Mouse (Mus musculus): Measurements from ENCODE around the gene Ivns1abp. TPM values are rescaled to one million over a fixed set of nuclear protein-coding genes. Genes with fewer than 3 reads are reported as not detected.
A peak's percentile ranks its signal among the peaks of the same experiment; 100 is the strongest.
"Not testable (repeated sequence)": the region's sequence is repeated elsewhere in the genome, so short reads cannot be mapped to it uniquely, and the experiment has no call there.

Gene Ivns1abp
- total RNA-seq, 1 experiment from 2014 or later = 273 TPM

DNA sequence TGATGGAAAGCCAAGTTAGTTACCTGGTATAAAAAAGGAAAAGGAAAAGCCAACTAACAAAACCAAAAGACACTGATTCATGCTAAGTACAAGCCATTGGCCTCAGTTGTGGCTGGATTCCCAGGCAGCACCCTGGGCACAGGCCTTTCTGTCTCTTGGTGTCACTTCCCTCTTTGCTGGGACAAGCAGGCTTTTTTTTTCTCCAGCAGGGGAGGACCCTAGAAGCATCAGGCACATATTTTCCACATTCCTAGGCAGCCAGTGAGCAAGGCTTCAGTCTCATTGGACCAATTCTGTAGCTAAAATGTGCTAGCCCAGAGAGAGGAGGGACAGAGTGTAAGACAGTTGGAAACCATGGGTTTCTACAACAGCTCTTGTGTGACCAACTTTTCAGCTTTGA, 6.0 kb upstream of the Ivns1abp start:
- ATAC-seq (replicated peaks; ENCODE audit: insufficient number of reproducible peaks, low FRiP score, low TSS enrichment, poor library complexity, severe bottlenecking) = 0 out of 2 replicates have a peak, but pooled peaks have one; percentile 12

DNA sequence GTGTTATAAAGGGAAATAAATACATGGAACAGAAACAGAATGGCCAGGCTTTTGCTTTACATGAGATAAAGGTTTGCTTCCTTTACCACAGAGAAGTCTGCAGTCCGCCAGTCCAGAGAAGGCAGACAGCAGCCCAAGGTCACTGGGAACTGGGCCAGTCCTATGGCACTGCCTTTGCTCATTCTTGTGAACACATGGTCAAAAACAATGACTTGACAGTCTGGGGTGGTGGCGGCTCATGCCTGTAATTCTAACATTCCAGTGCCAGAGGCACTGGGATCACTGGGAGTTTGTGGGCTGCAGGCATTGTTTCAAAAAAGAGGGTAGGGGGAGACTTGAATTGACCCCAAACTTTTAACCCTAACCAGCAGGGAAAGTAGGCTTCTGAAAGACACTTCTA, 5.3 kb upstream of the Ivns1abp start:
- ATAC-seq (replicated peaks; ENCODE audit: insufficient number of reproducible peaks, low FRiP score, low TSS enrichment, poor library complexity, severe bottlenecking) = no peak

GRCm38 (mm10) chr1:151341321-151342044, 2.8 kb upstream of the Ivns1abp start:
- no peak for ATAC-seq (replicated peaks; ENCODE audit: insufficient number of reproducible peaks, low FRiP score, low TSS enrichment, poor library complexity, severe bottlenecking)

DNA sequence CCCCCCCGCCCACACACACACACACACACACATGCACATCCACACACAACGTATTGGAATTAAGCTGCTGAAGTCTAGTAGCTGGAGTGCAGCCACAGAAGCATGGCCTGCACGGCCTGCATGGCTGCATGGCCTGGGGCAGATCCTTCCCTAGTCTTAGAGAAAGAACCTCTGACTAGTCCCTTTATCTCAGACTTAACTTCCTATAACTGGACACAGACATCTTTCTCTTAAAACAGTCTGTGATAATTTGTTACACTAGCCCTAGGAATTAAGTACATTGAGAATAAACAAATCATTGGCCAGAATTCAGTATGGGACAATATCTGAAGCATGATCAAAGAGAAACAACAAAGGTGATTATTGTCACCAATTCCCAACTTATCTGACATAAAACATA, 2.0 kb upstream of the Ivns1abp start:
- no peak for ATAC-seq (replicated peaks; ENCODE audit: insufficient number of reproducible peaks, low FRiP score, low TSS enrichment, poor library complexity, severe bottlenecking)

DNA sequence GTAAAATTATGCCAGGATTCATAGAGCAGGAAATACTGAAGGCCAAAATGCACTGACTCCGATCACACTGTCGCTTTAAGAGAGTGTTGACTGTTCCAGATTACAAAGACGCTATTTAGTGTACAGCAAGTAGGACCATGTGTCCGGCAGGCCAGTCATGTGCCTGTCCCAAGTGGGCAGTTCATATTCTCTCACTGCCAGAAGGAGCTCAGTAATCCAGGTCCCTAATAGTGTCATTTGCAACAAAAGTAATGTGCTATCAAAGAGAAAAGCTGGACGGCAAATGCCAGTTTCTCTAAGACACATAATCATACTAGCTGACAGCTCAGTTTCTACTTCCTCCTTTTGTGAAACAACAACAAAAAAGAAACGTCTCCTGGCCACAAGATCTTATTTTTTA, 1.3 kb upstream of the Ivns1abp start:
- ATAC-seq (replicated peaks; ENCODE audit: insufficient number of reproducible peaks, low FRiP score, low TSS enrichment, poor library complexity, severe bottlenecking) = no peak

DNA sequence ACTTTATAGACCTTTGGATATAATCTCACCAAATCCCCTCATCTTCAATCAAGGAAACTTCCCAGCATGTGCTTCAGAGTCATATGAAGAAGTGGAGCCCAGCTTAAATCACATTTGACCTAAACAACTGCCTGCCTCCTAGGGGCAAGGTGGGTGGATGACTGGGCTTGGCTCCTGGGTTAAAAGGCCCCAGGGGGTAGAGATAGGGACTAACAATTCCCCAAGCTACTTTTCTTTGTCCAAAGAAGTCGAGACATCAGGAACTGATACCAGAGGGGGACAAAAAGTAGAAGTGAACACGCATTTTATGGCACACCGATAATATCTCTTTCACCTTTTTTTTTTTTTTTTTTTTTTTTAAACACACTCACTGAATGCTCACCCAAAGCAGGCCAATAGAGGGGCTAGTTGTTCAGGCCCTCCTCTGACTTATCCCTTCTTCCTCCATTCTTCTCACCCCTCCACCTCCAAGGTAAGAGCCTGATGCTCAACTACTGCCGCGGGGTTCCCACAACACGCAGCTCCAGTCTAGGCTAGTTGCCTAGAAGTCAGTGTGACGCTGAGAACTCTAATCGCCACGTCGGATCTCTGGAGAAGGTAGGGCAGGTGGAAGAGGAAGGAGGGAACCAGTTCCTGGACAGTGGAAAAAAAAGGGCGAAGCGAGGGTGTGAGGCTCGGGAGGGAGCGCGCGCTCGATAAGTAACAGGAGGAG, 550 bp upstream of the Ivns1abp start:
- ATAC-seq (replicated peaks; ENCODE audit: insufficient number of reproducible peaks, low FRiP score, low TSS enrichment, poor library complexity, severe bottlenecking) = no peak; the same call in none of the 2 replicates

- peak; percentile 40; the same call in 1 of the 2 replicates for ATAC-seq (replicated peaks; ENCODE audit: insufficient number of reproducible peaks, low FRiP score, low TSS enrichment, poor library complexity, severe bottlenecking)
Observed at GRCm38 (mm10) chr1:151345109-151345862, 1.0 kb downstream of the Ivns1abp start.

DNA sequence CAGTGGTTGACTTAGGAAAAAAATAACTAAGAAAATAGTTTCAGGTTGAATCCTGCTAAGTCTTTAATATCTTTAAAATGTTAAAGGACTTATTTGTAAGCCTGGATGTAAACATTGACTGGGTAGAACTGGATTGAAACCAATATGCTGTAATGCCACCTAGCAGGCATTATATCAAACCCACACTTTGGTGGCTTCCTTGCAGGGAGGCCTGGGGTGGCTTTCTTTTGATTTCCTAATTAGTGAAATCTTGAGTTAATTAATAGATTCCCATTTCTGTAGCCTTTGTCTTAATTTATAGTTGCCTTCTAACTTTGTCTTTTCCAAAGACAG, 1.6 kb downstream of the Ivns1abp start:
- ATAC-seq (replicated peaks; ENCODE audit: insufficient number of reproducible peaks, low FRiP score, low TSS enrichment, poor library complexity, severe bottlenecking) = no peak

DNA sequence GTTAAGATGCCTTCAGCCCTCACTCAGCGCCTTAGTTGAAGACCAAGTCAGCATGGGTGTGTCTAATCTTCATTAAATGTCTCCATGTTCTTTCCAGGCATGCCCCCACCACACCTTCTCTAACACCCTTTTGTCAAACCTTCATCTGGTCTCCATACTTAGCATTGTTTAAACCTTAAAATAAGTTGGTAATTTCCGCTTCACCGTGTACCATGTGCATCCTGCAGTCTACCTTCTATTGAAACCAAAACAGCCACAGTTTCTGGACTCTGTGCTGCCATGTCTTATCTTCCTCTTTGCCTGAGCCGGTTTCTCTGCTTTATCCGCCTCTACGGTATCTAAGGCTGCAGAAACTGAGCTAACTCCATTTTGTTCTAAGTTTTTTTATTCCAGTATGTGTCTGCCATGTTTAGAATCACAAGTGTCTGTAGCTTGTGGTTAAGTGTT, 2.4 kb downstream of the Ivns1abp start:
- no peak for ATAC-seq (replicated peaks; ENCODE audit: insufficient number of reproducible peaks, low FRiP score, low TSS enrichment, poor library complexity, severe bottlenecking)

DNA sequence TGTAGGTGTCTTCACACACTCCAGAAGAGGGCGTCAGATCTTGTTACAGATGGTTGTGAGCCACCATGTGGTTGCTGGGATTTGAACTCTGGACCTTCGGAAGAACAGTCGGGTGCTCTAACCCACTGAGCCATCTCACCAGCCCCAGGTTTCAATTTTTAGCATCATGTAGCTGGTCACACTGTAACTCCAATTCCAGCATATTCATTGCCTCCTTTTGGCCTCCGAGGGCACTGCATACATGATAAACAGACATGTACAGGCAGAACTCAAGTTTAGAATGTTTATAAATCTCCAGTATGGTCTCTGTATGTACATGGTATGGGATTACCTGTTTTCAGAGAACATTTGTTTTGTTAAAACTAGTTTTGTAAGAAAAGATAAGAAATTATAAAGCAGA, 4.0 kb downstream of the Ivns1abp start:
- ATAC-seq (replicated peaks; ENCODE audit: insufficient number of reproducible peaks, low FRiP score, low TSS enrichment, poor library complexity, severe bottlenecking) = not testable (repeated sequence)

DNA sequence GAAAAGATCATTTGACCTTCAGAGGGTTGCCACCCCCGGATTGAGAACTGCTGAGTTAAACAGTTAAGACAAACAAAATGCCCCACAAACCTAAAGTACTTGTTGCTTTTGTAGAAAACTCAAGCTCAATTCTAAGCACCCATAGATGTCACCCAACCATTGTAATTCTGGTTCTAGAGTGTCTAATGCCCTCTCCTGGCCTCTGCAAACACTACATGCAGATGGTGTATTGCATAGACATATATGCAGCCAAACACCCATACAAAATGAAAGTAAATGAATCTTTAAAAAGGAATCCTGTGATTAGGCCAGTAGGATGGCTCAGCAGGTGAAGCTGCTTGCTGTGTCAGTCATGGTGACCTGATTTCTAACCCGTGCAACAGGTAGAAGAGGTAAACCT, 8.6 kb downstream of the Ivns1abp start:
- peak; percentile 75 for ATAC-seq (replicated peaks; ENCODE audit: insufficient number of reproducible peaks, low FRiP score, low TSS enrichment, poor library complexity, severe bottlenecking)

DNA sequence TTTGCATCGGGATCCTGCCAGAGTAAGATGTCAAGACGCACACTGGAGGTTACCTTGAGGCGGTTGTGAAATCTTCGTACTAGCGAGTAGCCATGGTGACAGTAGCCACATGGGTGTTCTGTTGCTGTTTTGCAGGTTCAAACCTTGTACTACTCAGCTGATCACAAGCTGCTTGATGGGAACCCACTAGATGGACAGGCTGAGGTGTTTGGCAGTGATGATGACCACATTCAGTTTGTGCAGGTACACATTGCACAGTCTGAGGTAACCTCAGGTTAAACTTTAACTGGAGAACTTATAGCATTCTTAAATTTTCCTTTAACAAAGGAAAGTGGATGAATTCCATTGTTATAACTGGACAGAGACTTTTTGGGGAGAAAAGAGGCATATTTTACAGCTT, 11.7 kb downstream of the Ivns1abp start:
- ATAC-seq (replicated peaks; ENCODE audit: insufficient number of reproducible peaks, low FRiP score, low TSS enrichment, poor library complexity, severe bottlenecking) = no peak

- no peak for ATAC-seq (replicated peaks; ENCODE audit: insufficient number of reproducible peaks, low FRiP score, low TSS enrichment, poor library complexity, severe bottlenecking)
Observed at GRCm38 (mm10) chr1:151359374-151359773, 15.1 kb downstream of the Ivns1abp start.

- ATAC-seq (replicated peaks; ENCODE audit: insufficient number of reproducible peaks, low FRiP score, low TSS enrichment, poor library complexity, severe bottlenecking) = no peak
Observed at GRCm38 (mm10) chr1:151366944-151367605, 22.8 kb downstream of the Ivns1abp start.

DNA sequence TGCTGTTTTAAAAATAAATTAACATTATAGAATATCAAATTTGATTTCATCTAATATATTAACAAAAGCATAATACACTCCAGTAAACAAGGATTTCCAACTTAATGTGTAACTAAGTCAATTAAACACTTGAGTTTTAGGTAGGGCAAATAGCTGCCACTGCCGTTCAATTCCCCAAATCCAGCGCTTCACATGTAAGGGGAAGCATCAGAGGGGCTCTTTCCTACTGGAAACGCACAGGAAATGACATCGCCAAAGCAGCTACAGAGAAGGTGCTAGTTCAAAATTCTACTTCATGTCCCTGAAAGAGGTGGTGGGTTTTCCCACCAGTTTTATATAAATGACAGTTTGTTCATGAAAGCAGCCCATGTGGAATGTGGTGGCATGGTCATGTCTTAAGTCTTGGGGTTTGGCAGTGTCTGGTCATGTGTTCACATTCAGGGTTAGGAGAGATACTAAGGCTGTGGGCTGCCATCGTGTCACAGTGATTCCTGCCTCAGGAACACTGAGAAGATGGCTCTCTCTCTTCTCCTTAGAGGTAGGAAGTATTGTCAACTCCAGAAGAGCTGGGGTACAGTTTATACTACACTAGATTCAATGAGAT, 23.5 kb downstream of the Ivns1abp start:
- no peak for ATAC-seq (replicated peaks; ENCODE audit: insufficient number of reproducible peaks, low FRiP score, low TSS enrichment, poor library complexity, severe bottlenecking)

- no peak for ATAC-seq (replicated peaks; ENCODE audit: insufficient number of reproducible peaks, low FRiP score, low TSS enrichment, poor library complexity, severe bottlenecking)
Observed at GRCm38 (mm10) chr1:151368444-151368843, 24.2 kb downstream of the Ivns1abp start.

GRCm38 (mm10) chr1:151370573-151370972, 26.3 kb downstream of the Ivns1abp start:
- ATAC-seq (replicated peaks; ENCODE audit: insufficient number of reproducible peaks, low FRiP score, low TSS enrichment, poor library complexity, severe bottlenecking) = no peak

DNA sequence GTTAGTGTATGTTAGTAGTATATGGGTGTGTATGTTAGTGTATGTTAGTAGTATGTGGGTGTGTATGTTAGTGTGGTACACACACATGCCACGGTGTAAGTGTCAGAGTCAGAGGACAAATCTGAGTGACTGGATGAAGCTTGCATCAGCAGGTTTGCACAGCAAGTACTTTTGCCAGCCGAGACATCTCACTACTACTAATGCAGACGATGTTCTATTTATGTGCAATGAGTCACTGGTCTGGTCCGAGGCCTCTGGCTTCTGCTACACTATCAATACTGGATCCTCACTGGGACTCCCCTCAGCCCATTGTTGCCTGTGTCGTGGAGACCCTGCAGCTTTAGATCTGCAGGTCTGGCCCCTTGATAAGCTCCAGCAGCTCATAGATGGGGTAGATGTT, 27.3 kb downstream of the Ivns1abp start:
- ATAC-seq (replicated peaks; ENCODE audit: insufficient number of reproducible peaks, low FRiP score, low TSS enrichment, poor library complexity, severe bottlenecking) = no peak

DNA sequence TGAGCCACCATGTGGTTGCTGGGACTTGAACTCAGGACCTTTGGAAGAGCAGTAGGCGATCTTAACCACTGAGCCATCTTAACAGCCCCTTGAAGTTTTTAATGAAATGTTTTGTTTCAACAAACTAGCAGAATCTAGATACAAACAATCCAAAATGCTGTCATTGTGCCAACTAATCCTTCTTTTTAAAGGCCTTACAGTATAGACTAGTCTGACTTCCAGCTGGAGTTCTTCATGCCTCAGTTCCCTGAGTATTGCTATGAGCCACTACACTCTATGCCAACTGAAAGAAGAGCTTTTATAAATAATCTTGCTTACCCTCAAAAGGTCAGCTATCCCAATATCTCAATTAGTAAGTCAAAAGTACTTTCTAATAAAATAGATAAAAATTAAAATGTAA, 28.5 kb downstream of the Ivns1abp start:
- ATAC-seq (replicated peaks; ENCODE audit: insufficient number of reproducible peaks, low FRiP score, low TSS enrichment, poor library complexity, severe bottlenecking) = no peak

Data from monocyte, adult 5-6 weeks (primary cell).